Mouse (Mus musculus) ES-Bruce4 (cell line): ENCODE measurements at regions not wholly inside any gene's neighbourhood (a gene's known extent, or its start where the extent isn't known, plus 50 kb on each side); places are given as distances from the start of the nearest gene placed in this dataset.

Source experiments
- EP300 ChIP-seq: IDR thresholded peaks from 2 replicates; pipeline ENCODE4 v1.6.1; 2011; ENCODE audit warnings: low read depth, low read length; ENCODE audit not compliant: insufficient read depth
- POLR2A ChIP-seq: IDR thresholded peaks from one replicate; pipeline ENCODE4 v1.8.1; 2011; ENCODE audit warnings: low read length; ENCODE audit not compliant: insufficient read depth

GRCm38 (mm10) chr15:11697060-11697459, 210.0 kb downstream of the Npr3 start:
- TF ChIP-seq POLR2A (no peak), EP300 (no peak)
